Mouse (Mus musculus): ENCODE measurements around the gene Smyd4. TPM values are rescaled to one million over a fixed set of nuclear protein-coding genes. Genes with fewer than 3 reads are reported as not detected.
A peak's percentile ranks its signal among the peaks of the same experiment; 100 is the strongest.
"Not testable (repeated sequence)": the region's sequence is repeated elsewhere in the genome, so short reads cannot be mapped to it uniquely, and the experiment has no call there.

The Smyd4 gene
- total RNA-seq, 2 experiments from 2014 or later: 15.0 to 16.5 TPM

GRCm38 (mm10) chr11:75347596-75347995 is 637 bp upstream of the Smyd4 start:
- Histone ChIP-seq H3K4me3 (peak overlapping the region; percentile 57), H3K27ac (no peak overlapping the region)
- TF ChIP-seq CTCF (IDR thresholded peaks at IDR 0.05): no peak
- intact Hi-C loops (cut with DNase I): no loop called here
- DNase-seq (ENCODE audit: extremely low spot score in 1 of 2, low spot score in 2 of 2): no peak

GRCm38 (mm10) chr11:75348890-75349261 is 643 bp downstream of the Smyd4 start:
- DNase-seq (ENCODE audit: extremely low spot score in 1 of 2, low spot score in 2 of 2): no peak
- intact Hi-C loops (cut with DNase I): no loop called here
- no peak for TF ChIP-seq CTCF (IDR thresholded peaks at IDR 0.05)
- Histone ChIP-seq H3K27ac (peak overlapping the region; percentile 69), H3K4me3 (peak overlapping the region; percentile 57)

- no peak for DNase-seq (ENCODE audit: extremely low spot score in 1 of 2, low spot score in 2 of 2)
- no peak overlapping the region for H3K4me3 ChIP-seq
- no peak for TF ChIP-seq CTCF (IDR thresholded peaks at IDR 0.05)
- H3K27ac ChIP-seq: no peak overlapping the region
- intact Hi-C loops (cut with DNase I): no loop called here
Observed at GRCm38 (mm10) chr11:75351225-75351624, 3.0 kb downstream of the Smyd4 start.

GRCm38 (mm10) chr11:75355475-75355874 is 7.2 kb downstream of the Smyd4 start:
- TF ChIP-seq CTCF (IDR thresholded peaks at IDR 0.05): no peak
- no peak for DNase-seq (ENCODE audit: extremely low spot score in 1 of 2, low spot score in 2 of 2)
- no peak overlapping the region for H3K4me3 ChIP-seq
- intact Hi-C loops (cut with DNase I): no loop called here
- H3K27ac ChIP-seq: no peak overlapping the region

- intact Hi-C loops (cut with DNase I): no loop called here
- no peak for DNase-seq (ENCODE audit: extremely low spot score in 1 of 2, low spot score in 2 of 2)
- TF ChIP-seq CTCF (IDR thresholded peaks at IDR 0.05): no peak
Observed at GRCm38 (mm10) chr11:75377125-75377524, 28.9 kb downstream of the Smyd4 start.

GRCm38 (mm10) chr11:75378786-75379185 is 30.6 kb downstream of the Smyd4 start:
- H3K4me3 ChIP-seq; H3K27ac ChIP-seq; DNase-seq (ENCODE audit: extremely low spot score in 1 of 2, low spot score in 2 of 2); intact Hi-C loops (cut with DNase I): not testable (repeated sequence)

More at GRCm38 (mm10) chr11:75377125-75377524, 28.9 kb downstream of the Smyd4 start:
- no peak overlapping the region for H3K4me3 ChIP-seq
- H3K27ac ChIP-seq: no peak overlapping the region

- intact Hi-C loops (cut with DNase I); H3K4me3 ChIP-seq; H3K27ac ChIP-seq; DNase-seq (ENCODE audit: extremely low spot score in 1 of 2, low spot score in 2 of 2): not testable (repeated sequence)
Observed at GRCm38 (mm10) chr11:75383529-75383928, 35.3 kb downstream of the Smyd4 start.

GRCm38 (mm10) chr11:75395611-75396010 is 47.4 kb downstream of the Smyd4 start:
- no peak for DNase-seq (ENCODE audit: extremely low spot score in 1 of 2, low spot score in 2 of 2)
- intact Hi-C loops (cut with DNase I): loop anchor here (5.0 kb wide), 1 partner anchor 203 kb away; the partner anchor contains the start of genes Dph1 and Rtn4rl1
- no peak for TF ChIP-seq CTCF (IDR thresholded peaks at IDR 0.05)
- H3K4me3 ChIP-seq: no peak overlapping the region
- no peak overlapping the region for H3K27ac ChIP-seq

GRCm38 (mm10) chr11:75397452-75397851 is 49.2 kb downstream of the Smyd4 start:
- TF ChIP-seq CTCF (IDR thresholded peaks at IDR 0.05): no peak
- Histone ChIP-seq H3K27ac (no peak overlapping the region), H3K4me3 (no peak overlapping the region)
- DNase-seq (ENCODE audit: extremely low spot score in 1 of 2, low spot score in 2 of 2): no peak
- intact Hi-C loops (cut with DNase I): loop anchor here (5.0 kb wide), 1 partner anchor 205 kb away; the partner anchor contains the start of genes Dph1 and Rtn4rl1

GRCm38 (mm10) chr11:75399411-75399841 is 51.2 kb downstream of the Smyd4 start:
- TF ChIP-seq CTCF (IDR thresholded peaks at IDR 0.05): no peak
- Histone ChIP-seq H3K4me3 (no peak overlapping the region), H3K27ac (peak overlapping the region; percentile 72)
- intact Hi-C loops (cut with DNase I): loop anchor here (2.0 to 5.0 kb wide), 2 partner anchors 107 to 207 kb away; partner anchors contain the start of genes Dph1 and Rtn4rl1
- DNase-seq (ENCODE audit: extremely low spot score in 1 of 2, low spot score in 2 of 2): peak; percentile 41 to 49

GRCm38 (mm10) chr11:75400099-75400498 is 51.9 kb downstream of the Smyd4 start:
- intact Hi-C loops (cut with DNase I): loop anchor here (10.0 kb wide), 1 partner anchor 175 kb away; no protein-coding TSS in a partner anchor
- Histone ChIP-seq H3K27ac (peak overlapping the region; percentile 72; the same call in 1 of the 2 replicates), H3K4me3 (no peak overlapping the region)
- no peak for DNase-seq (ENCODE audit: extremely low spot score in 1 of 2, low spot score in 2 of 2)
- TF ChIP-seq CTCF (IDR thresholded peaks at IDR 0.05): no peak

- DNase-seq (ENCODE audit: extremely low spot score in 1 of 2, low spot score in 2 of 2): peak in 1 of 2 experiments; percentile 29
- H3K4me3 ChIP-seq: no peak overlapping the region
- peak; percentile 76 for TF ChIP-seq CTCF (IDR thresholded peaks at IDR 0.05)
- H3K27ac ChIP-seq: no peak overlapping the region
- intact Hi-C loops (cut with DNase I): loop anchor here (1.0 to 10.0 kb wide), 3 partner anchors 56 to 173 kb away; partner anchors contain the start of gene Rilp
Observed at GRCm38 (mm10) chr11:75402271-75402690, 54.0 kb downstream of the Smyd4 start.
